Mouse (Mus musculus) cerebellum, postnatal 10 days (tissue): Measurements from ENCODE around the gene Pik3ca.
A peak's percentile ranks its signal among the peaks of the same experiment; 100 is the strongest.

Experiments used
- DNase-seq, 2 experiments: peaks; one replicate each; pipeline ENCODE4 v3.0.0; 2021; ENCODE audit warnings: mixed read lengths in 2 of 2

Pik3ca gene

GRCm38 (mm10) chr3:32454329-32455021, 57.0 kb downstream of the Pik3ca start:
- DNase-seq, result no peak

DNA sequence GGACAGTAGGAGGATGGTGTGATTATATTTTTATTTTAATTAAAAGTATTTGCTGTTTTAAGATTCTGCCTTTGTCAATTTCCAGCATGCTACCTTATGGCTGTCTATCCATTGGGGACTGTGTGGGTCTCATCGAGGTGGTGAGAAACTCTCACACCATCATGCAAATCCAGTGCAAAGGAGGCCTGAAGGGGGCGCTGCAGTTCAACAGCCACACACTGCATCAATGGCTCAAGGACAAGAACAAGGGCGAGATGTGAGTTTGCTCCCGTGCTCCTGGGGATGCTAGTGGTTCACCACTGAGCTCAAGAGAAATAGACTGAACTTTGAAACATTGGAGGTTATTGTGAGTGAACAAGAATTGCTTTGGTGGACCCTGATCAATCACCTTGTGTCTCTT, 62.3 kb downstream of the Pik3ca start:
- peak; percentile 43 to 67 for DNase-seq

DNA sequence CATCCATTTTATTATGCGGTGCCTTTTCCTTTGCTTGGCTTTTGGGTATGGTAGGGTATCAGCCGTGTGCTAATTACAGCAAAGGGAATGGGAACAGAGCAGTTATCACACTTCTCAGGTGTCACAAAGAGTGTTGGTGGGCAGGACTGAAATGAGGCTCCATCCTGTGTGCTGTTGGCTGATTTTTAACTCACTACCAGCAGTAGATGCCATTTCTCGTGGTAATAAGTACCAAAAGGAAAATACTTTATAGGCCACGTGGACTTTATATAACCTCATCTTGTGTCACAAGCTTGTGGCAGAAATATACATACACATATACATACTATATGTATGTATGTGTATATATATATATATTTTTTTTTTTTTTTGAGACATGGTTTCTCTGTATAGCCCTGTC, 69.8 kb downstream of the Pik3ca start:
- DNase-seq, result no peak

GRCm38 (mm10) chr3:32468411-32468810, 70.9 kb downstream of the Pik3ca start:
- no peak for DNase-seq

DNA sequence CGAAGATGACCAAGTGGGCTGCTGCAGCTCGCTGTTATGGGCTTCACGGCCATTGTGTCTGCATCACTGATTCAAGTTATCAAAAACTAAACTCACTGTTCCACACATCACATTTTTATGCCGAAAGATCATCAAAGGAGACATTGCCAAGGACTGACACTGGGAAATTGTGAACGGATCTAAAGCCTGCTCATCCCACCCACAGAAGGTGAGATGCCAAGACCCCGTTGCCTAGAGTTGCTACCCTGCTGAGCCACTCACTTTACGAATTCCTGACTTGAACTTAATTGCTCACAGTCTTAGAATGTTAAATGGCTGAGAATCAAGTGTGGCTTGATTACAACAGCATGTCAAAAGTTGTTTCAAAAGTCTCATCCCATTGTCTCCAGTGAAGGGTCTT, 73.0 kb downstream of the Pik3ca start:
- DNase-seq, result no peak

DNA sequence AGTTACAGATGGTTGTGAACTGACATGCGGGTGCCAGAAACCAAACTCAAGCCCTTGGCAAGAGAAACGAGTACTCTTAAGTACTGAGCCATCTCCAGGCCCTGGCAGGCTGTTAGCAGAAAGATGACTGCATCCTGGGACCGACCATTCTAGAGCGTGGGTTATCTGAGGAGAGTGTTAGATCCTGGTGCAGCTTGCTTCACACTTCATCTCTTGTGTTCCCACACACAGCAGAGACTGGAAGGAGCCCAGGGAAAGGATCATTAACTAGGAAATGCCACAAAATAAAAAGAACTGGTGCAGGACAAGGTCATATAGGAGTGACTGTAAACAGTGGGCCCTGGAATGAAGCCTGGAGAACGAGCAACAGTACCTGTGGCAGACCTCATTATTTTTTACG, 73.6 kb downstream of the Pik3ca start:
- peak in 1 of 2 experiments; percentile 10 for DNase-seq

- DNase-seq, result no peak
These were observed 74.9 kb downstream of the Pik3ca start for GRCm38 (mm10) chr3:32472191-32472900.

DNA sequence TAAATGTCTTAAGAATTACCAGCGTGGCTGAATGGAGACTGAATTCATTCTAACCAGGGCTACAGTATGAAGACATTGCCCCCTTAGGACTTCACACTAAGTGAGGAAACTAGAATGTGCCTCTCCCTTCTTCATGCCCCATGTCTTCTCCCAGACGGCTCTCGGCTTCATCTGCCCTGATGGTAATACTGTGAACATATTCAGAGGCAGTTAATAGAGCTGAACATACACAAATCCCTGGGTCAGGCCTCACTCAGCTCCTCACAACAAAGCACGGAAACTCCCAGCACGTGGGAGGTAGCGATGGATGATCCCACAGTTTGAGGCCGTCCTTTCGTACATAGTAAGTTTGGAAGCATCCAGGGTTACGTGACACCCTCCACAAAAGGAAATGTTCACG, 75.7 kb downstream of the Pik3ca start:
- no peak for DNase-seq

- DNase-seq, result no peak
These were observed 82.5 kb downstream of the Pik3ca start for GRCm38 (mm10) chr3:32479961-32480360.

DNA sequence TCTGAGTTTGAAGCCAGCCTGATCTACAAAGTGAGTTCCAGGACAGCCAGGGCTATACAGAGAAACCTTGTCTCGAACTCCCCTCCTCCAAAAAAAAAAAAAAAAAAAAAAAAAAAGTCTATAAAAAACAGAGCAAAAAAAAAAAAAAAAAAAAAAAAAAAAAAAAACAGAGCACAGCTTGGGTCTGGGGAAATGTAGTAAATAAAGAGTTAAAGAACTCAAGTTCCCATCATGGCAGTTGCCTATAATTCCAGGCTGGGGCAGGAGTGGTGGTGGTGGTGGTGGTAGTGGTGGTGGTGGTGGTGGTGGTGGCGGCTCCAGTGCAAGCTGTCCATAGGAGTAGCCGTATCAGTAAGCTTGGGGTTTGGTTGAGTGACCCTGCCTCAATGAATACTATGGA, 85.6 kb downstream of the Pik3ca start:
- no peak for DNase-seq

GRCm38 (mm10) chr3:32486543-32486942, 89.1 kb downstream of the Pik3ca start:
- DNase-seq, result no peak

DNA sequence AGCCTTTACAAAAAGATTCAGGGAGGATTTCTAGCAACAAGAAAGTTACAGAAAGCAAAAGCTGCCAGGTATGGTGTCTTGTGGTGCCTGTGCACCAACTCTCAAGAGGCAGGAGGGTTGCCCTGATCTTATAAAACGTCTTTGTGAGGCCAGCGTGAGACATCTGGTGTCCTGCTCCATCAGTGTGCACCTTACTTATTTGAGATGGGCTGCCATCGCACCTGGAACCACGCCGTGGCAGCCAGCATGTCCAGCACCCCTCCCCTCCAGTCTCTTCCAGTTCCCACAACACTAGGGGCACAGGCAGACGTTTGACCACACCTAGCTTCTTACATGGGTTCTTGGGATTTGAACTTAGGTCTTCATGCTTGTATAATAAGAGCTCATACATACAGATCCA, 90.7 kb downstream of the Pik3ca start:
- DNase-seq, result no peak

GRCm38 (mm10) chr3:32490076-32490927, 92.8 kb downstream of the Pik3ca start:
- no peak for DNase-seq

DNA sequence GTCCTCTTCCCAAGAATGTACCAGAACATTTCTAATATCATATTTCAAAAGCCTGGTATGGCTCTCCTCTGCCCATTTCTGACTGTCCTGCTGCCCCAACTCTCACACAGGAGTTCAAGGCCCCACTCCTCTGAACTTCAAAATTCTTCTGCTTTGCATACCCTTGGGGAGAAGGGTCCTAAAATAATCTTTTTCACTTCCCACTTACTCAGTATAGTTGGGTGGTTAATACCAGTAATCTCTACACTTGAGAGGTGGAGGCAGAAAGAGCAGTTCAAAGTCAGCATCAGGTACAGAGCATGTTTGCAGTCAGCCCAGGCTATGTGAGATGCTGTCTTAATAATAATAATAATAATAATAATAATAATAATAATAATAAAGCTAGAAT, 93.5 kb downstream of the Pik3ca start:
- no peak for DNase-seq

DNA sequence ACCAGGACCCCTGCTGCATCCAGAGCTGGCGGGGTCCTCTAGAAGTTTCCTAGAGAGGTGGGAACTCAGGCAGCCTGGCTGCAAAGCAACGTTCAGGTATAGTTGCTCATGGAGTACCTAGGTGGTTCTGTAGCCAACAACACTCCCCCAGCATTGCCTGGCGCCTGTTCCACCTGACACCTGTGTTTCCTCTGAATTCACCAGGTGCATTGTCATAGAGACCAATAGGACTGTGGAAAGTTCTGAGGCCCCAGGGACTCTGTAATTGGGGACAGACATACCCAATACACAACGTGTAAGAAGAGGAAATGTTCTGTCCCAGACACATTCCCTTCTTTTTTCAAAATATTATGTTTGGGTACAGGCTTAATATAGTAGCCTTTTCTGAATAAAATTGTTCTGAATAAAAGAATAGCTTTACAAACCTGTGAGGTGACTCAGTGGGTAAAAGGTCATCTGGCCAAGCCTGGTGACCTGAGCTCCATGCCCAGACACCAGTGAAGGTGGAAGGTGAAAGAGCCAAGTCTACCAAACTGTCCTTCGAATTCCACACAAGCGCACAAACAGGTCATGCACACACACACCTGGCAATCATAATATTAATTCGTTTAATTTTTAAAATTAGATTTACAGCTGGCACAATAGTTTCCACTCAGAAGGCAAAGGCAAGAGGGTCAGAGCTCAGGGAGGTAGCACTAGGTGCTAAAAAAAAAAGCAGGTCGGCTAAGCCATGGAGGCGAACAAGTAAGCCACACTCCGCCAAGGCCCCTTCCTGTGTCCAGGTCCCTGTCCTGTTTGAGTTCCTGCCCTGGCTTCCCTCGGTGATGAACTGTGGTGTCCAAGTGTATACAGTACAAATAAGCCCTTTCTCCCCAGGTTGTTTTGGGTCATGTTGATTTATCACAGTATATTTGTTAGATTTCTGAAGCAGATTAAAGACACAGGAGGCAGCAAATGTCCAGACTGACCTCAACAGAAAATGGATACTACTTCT, 94.9 kb downstream of the Pik3ca start, which contains the start of gene Kcnmb3:
Kcnmb3 (minus strand) TSS at position 135 of the 994 bp plus-strand sequence.
- DNase-seq, result no peak

GRCm38 (mm10) chr3:32494387-32495087, 97.1 kb downstream of the Pik3ca start:
- no peak for DNase-seq

DNA sequence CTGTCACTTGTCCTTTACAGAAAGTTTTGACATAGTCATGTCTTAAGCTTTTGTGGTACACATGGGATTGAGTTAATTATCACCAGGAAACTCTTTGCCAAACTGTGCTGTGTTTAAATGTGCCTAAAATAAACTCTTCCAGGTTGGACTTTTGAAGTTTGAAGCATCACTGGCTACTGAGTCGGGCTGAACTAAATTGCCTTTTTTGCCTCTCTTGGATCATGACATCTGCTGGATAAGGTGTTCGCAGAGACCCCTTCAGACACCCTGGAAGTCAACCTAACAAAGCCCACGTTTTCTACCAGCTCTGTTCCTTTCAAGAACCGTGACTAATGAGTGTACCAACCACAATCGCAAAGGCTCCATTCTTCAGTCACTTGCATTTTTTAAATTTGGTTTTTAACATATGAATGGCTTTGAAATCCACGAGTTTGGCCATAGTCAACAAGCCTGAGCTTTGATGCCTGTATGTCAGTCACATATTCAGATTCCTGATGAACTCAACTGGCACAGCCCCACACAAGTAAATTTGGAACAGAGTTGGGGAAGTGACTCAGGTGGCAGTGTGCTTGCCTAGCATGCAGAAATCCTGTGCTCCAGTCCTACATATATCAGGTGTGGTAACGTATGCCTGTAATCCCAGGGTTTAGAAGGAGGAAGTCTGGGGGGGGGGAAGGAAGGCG, 97.8 kb downstream of the Pik3ca start:
- no peak for DNase-seq

DNA sequence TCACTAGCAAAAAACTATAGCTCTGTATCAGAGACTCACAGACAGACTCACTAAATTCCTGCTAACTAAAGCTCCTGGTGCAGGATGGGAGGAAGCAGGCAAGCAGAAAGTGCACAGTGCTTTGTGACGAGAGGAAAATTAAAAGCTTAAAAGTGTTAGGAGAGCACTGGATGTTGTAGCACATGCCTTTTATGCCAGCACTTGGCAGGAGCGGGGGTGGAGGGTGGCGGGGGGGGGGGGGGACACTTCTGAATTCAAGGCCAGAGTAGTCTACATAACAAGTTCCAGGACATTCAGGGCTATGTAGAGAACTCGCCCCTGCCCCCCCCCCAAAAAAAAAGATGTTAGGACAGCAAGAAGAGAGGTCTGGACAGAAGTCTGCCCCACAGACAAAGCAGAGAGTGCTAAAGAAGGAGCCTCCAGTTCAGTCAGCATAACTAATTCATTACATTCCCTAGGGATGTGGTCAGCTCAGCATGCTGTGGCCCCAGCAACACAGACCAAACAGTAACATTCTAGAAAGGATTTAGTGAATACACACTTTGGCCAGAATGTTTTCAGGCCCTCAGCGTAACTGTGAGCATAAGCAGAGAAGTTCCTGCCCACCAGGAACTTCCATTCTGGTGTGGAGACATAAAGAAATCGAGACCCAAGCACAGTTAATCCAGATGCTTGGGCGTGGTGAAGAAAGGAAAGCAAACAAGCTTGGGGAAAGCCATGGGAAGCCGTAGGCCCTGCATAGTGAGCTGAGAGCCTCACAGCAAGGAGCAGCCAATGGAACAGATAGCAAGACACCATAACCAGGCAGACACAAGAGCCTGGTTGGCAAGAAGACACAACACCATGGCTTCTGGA, 98.6 kb downstream of the Pik3ca start:
- DNase-seq, result no peak

GRCm38 (mm10) chr3:32496711-32497070, 99.2 kb downstream of the Pik3ca start:
- DNase-seq, result no peak

GRCm38 (mm10) chr3:32500346-32500745, 102.9 kb downstream of the Pik3ca start:
- DNase-seq, result no peak
